15 mouse cellular contexts compared by ENCODE assay signal in the genomic region with DNA sequence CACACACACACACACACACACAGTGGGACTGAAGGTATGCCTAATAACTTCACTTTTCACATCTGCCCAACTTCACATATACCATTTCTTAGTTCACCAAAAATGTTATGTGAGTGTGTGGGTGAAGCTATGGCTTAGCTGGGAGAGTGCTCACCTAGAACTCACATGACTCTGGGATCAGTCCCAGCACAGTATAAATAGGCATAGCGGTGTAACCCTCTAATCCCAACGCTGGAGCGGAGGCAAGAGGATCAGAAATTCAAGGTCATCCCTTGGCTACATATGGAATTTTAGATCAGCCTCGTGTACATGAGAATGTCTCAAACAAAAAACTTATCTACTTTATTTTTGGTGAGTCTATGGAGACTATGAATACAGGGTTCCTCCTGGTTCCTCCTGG.
A peak's percentile ranks its signal among the peaks of the same experiment; 100 is the strongest.
DNase-seq lines count a peak whose midpoint lies in the region; ATAC-seq and TF ChIP-seq lines count a peak whose summit lies in the region.
"Had no signal": no experiment of that assay in that cellular context is flagged by ENCODE, and none has a peak within 500 bp of the region (broad histone marks: within the 10 kb centered on the region; RNA-seq: fewer than 3 reads in every experiment).

No protein-coding gene starts in this region.

- peak overlapping the region; percentile 54; the same call in 1 of the 2 replicates for H3K4me2 ChIP-seq in heart, embryonic 11.5 days
- H3K4me2 ChIP-seq: embryonic facial prominence, embryonic 13.5 days; midbrain, embryonic 15.5 days had no signal

- peaks cover 34% of the 10 kb centered on the region for H3K4me1 ChIP-seq in heart, embryonic 11.5 days (ENCODE audit: control insufficient read depth, insufficient read depth, low read length)
- peaks cover 27% of the 10 kb centered on the region for H3K4me1 ChIP-seq in bone marrow macrophage, adult 2 months (ENCODE audit: control insufficient read depth, insufficient read depth, low read length)
- peaks cover 9% of the 10 kb centered on the region; the same call in 1 of the 2 replicates for H3K4me1 ChIP-seq in brown adipose tissue, adult 24 weeks (ENCODE audit: control insufficient read depth, insufficient read depth, insufficient read length, low read length)

- H3K4me3 ChIP-seq in heart, embryonic 11.5 days (ENCODE audit: low read depth, low read length): no peak overlapping the region
- H3K4me3 ChIP-seq in bone marrow macrophage, adult 2 months (ENCODE audit: insufficient read depth, low read length): no peak overlapping the region
- H3K4me3 ChIP-seq in brown adipose tissue, adult 24 weeks (ENCODE audit: insufficient read depth, low read depth, low read length): no peak overlapping the region
- H3K4me3 ChIP-seq: embryonic facial prominence, embryonic 13.5 days; hindbrain, embryonic 13.5 days; midbrain, embryonic 15.5 days had no signal

- no peaks in the 10 kb centered on the region for H3K9me3 ChIP-seq in heart, embryonic 11.5 days (replicated peaks; ENCODE audit: control insufficient read depth, low read length)
- H3K9me3 ChIP-seq: embryonic facial prominence, embryonic 13.5 days; hindbrain, embryonic 13.5 days; midbrain, embryonic 15.5 days had no signal

- no peak for DNase-seq in heart, postnatal 25 days (ENCODE audit: low spot score)
- peak; percentile 51 to 58 for DNase-seq in heart, postnatal 10 days
- DNase-seq in left cerebral cortex, adult 8-10 months (ENCODE audit: low spot score in 2 of 2): no peak
- no peak for DNase-seq in cerebellum, adult 18-20 months
- DNase-seq: kidney, postnatal 14 days; thymus, postnatal 25 days had no signal

- H3K27ac ChIP-seq in heart, embryonic 11.5 days (ENCODE audit: low read depth, low read length): peak overlapping the region; percentile 87
- H3K27ac ChIP-seq in bone marrow macrophage, adult 2 months (ENCODE audit: insufficient read depth, low read depth, low read length): peak overlapping the region; percentile 69
- peak overlapping the region; percentile 14; the same call in 1 of the 2 replicates for H3K27ac ChIP-seq in brown adipose tissue, adult 24 weeks (replicated peaks; ENCODE audit: low read depth, low read length)
- H3K27ac ChIP-seq: liver, embryonic 14.5 days had no signal

- H3K9ac ChIP-seq in heart, embryonic 11.5 days (ENCODE audit: low read depth, low read length): no peak overlapping the region
- H3K9ac ChIP-seq: embryonic facial prominence, embryonic 13.5 days; hindbrain, embryonic 13.5 days; liver, embryonic 14.5 days; midbrain, embryonic 15.5 days had no signal

- no peak; the same call in 1 of the 2 replicates for ATAC-seq in heart, embryonic 11.5 days (replicated peaks; ENCODE audit: insufficient number of reproducible peaks, low FRiP score, low TSS enrichment)
- ATAC-seq: forebrain, embryonic 14.5 days; inflammation-experienced regulatory T-cells, adult 6 months; midbrain, embryonic 15.5 days had no signal

- intact Hi-C loops in heart, postnatal 25 days (cut with DNase I): loop anchor here (2.0 to 5.0 kb wide), 2 partner anchors 19 to 34 kb away; no protein-coding TSS in a partner anchor
- intact Hi-C loops in heart, postnatal 10 days (cut with DNase I): loop anchor here (5.0 kb wide), 1 partner anchor 34 kb away; no protein-coding TSS in a partner anchor

- no peaks in the 10 kb centered on the region for H3K27me3 ChIP-seq in heart, embryonic 11.5 days (ENCODE audit: control insufficient read depth, insufficient read depth, low read length)
- H3K27me3 ChIP-seq: embryonic facial prominence, embryonic 13.5 days; hindbrain, embryonic 13.5 days; midbrain, embryonic 15.5 days had no signal

- H3K36me3 ChIP-seq in heart, embryonic 11.5 days (ENCODE audit: control insufficient read depth, insufficient read depth, low read length): no peaks in the 10 kb centered on the region
- H3K36me3 ChIP-seq: embryonic facial prominence, embryonic 13.5 days; hindbrain, embryonic 13.5 days; midbrain, embryonic 15.5 days had no signal

- no peak for TF ChIP-seq CTCF in bone marrow macrophage, adult 2 months (IDR thresholded peaks at IDR 0.05; ENCODE audit: low read depth, low read length)

- TF ChIP-seq POLR2A in bone marrow macrophage, adult 2 months (IDR thresholded peaks at IDR 0.05; ENCODE audit: borderline replicate concordance, low read depth, low read length): no peak

- WGBS in heart, embryonic 11.5 days (ENCODE audit: insufficient replicate concordance): 61% methylated on average over 4 of the region's 4 CpGs

Comparison
In these comparisons a context has a peak if more than half of its experiments do, and no peak if none do; other contexts are left out.
1. DNase-seq: peak in heart, postnatal 10 days (2 of 2); none in heart, postnatal 25 days (single experiment), left cerebral cortex, adult 8-10 months (0 of 2) and cerebellum, adult 18-20 months (0 of 2).
2. H3K27ac ChIP-seq: peak in every context shown above with its lines; median percentile 87 in heart, embryonic 11.5 days; 69 in bone marrow macrophage, adult 2 months; 14 in brown adipose tissue, adult 24 weeks.